Mouse (Mus musculus) embryo, embryonic 9.5 days (tissue): ENCODE results near the gene Mgea5.

Experiments
- DNase-seq: peaks from one replicate; pipeline ENCODE4 v3.0.0-alpha.2; 2017; ENCODE audit errors: extremely low spot score

Mgea5 gene

DNA sequence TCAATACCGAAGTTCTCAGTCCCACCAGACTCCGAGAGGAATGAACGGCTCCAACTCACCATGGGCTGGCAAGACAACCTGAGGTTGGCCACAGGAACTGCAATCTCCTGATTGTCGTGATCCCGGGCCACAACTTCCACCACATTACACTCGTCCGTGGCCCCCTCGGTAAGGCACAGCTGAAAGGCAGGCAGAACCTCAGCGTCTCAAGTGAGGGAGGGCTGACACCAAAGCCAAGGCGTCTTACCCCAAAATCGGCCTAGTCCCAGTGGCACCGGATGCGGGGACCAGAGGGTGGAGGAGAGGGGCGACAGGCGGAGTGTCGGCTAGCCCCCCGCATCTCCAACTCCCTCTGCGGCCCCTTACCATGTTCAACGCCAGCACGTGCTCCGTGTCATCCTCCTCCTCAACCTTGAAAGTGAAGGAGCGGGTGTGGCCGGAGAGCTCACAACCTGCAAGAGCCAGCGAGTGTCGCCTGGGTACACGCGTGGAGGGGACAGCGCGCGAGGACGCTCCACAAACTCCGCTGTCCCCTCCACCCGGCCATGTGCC is 34.9 kb downstream of the Mgea5 start:
- DNase-seq, result peak; percentile 36

GRCm38 (mm10) chr19:45748206-45748605 is 35.4 kb downstream of the Mgea5 start:
- peak; percentile 22 for DNase-seq

DNA sequence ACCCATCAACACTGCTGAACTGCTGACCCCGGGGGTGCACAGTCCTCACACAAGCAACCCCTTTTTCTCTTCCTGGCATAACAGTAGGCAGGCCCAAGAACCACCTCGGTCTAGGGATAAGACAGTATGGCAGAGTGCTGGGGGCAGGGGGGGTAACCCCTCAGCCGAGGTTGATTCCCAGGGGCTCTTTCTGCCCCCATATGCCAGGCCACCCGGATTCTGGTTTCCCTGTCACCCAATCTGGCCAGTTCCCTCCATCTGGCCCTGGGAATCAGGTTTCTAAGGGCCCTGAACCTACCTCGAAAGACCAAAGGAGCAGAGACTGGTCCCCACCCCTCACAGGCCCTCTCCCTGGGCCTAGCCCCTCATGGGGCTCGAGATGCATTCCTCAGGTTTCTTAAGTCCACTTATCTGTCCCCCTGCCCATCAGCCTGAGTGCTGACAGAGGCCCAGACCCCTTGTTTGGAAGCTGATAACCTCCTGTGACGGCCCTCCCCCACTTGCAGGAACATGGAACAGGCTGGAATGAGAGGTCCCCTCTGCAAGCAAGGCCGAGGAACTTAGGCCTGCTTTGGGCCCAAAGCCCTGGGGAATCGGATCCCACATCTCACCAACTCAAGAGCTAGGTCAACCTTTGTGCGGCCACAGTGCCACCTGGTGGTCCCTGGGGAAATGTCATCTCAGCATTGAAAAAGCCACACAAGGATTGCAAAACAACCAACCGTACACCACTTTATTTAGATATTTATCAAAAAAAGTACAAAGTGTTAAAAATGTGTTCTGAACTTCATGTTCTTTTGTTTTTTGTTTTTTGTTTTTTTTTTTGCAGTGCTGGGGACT is 36.4 kb downstream of the Mgea5 start:
- peak; percentile 86 for DNase-seq

DNA sequence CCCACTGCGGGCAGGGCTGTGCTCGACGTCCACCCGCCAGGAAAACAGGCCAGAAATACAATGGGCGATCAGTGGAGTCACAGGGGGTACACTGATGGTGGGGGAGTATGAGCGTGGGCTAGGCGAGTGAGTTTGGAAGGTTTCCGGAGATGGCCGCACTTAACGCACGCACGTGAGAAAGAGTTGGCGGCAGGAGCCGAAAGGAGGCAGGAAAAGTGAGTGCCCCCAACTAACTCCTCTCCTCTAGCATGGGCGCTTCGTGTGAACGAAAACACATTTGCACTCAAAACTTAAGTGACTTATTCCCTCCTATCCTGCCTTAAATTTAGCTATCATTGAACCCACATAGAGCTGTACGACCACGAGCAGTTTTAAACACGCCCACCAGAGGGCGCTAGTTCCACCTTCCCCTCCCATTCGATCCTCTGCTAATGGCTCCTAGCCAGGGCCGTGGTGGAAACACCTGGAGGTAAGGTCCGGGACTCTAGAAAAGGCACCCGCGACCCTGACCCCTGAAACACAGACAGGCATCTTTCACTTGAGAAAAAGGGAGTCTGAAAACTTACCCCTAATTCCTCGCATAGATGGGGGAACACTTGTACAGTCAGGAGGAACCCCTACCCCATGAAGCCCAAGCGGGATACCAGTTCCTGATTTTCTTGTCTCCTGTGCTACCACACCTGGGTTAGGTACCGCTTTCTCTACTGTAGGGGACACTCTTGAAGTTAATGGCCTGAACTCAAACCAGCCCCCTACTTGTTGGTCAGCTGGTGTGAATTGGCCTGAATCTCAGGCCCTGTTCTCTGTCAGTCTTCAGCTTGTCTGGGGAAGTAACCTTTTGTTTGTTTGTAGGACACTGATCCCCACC is 37.2 kb downstream of the Mgea5 start:
- DNase-seq, result peak; percentile 77

DNA sequence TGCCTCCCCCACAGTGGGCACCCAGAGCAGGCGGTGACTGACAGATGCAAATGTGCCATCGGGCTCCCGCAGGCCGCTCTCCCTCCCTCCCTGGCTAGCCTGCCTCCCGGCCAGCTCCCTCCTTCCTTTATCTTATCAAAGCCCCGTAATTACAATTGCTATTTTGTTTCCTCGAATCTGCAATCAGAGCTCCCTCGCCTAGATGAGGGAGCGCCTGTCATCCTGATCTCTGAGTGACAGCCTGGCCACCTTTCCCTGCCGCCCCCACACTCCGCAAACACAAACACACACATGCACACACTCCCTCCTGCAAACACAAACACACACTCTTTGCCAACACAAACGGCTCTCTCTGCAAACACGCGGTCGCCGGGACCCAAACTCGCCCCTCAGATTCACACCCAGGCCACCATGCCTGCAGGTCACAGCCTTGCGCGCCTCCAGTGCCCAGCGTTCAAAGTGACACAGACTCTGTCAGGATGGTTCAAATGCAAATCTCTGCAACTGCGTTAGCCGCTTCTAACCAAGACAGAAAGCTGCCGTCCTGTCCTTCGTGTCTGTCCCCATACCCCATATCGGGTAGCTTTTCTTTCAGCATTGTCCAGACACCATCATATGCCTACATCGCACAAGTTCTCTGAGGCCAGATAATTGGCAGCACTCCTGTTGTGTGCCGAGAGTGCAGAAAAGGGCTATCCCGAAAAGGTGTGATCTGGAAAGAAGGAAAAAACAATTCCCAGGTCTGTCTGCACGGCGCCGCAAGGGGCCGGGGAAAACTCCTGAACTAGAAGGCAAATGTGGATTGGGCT is 38.1 kb downstream of the Mgea5 start:
- peak; percentile 46 for DNase-seq

- no peak for DNase-seq
These were observed 40.0 kb downstream of the Mgea5 start for GRCm38 (mm10) chr19:45743619-45744018.

DNA sequence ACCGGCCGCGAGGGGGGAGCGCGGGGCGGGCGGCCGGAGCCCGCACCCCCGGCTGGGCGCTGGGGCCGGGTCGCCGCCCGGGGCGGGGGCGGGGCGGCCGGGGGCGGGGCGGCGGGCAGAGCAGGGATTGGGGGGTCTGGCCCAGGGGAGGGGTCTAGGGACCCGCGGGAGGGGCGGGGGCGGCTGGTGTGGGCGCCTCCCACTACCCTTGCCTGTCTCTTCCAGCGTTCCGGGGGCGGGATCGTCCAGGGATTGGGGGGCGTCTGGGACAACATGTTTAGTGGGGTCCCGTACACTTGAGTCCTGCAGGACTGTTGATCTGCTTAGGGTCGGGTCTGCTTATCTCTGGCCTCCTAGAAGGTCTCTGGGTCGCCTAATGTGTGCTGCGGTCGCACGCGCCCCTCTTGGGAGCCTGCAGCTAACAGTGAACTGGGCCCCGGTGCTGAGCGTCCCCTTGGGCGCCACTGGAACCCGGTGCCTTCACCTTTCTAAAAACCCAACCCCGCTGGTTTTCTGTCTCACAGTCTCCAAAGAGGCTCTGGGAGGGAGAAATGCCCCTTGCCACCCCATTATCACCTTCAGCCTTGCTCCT is 40.6 kb downstream of the Mgea5 start:
- peak; percentile 47 for DNase-seq

DNA sequence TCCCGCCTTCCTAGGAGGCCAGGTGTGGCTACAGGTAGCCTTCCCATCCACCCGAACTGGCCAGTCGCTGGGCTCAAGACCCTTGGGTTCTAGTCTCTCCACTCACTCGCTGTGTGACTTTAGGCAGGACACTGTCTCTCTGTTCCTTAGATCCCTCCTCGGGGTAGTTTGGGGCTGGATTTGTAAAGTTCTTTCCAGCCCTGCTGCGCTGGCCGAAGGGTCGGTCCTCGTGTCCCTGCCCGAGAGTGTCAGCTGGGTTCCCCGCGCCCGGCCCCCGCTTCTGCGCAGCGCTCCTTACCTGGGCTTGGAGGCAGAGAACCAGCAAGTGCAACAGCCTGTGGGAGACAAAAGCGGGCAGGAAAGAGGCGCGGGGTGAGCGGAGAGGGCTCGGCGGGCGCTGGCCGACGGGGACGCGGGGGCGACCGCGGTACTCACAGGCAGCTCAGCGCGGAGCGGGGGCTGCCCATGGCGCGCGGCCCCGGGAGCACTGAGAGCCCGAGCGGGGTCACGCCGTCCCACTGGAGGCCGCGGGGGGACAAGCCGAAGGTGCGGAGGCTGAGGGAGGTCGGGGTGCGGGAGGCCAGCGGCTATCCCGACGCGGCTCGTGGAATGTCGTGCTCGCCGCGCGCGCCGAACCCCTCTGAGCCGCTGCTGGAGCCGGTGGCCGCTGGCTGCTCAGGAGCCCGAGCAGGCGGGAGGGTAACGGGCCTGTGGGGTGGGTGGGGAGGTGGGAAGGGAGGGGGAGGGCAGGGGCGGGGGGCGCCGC is 41.2 kb downstream of the Mgea5 start, which contains the start of gene Fgf8:
Gene Fgf8, minus strand, starts transcription at position 698 of the 766 bp plus-strand sequence.
- peak; percentile 52 for DNase-seq

- DNase-seq, result peak; percentile 47
These were observed 42.0 kb downstream of the Mgea5 start for GRCm38 (mm10) chr19:45741431-45742217.

DNA sequence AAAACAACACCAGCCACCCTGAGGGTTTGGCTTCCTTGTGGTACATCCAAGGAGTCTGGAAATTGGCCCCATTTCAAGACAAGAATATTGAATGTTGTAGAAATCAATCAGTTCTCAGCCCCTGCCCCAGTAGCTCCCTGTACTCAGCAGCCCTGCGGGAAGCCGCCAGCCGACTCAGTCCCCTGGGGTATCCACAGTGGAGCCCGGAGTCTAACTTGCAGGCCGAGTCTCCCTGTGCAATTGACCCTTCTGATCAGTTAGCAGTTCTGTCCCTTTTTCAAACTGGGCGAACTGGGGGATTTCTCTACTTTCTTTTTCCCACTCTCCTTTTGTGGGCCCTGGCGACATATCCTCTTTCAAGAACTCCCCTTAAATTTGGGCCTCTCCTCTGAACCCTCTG is 42.8 kb downstream of the Mgea5 start:
- DNase-seq, result peak; percentile 32

DNA sequence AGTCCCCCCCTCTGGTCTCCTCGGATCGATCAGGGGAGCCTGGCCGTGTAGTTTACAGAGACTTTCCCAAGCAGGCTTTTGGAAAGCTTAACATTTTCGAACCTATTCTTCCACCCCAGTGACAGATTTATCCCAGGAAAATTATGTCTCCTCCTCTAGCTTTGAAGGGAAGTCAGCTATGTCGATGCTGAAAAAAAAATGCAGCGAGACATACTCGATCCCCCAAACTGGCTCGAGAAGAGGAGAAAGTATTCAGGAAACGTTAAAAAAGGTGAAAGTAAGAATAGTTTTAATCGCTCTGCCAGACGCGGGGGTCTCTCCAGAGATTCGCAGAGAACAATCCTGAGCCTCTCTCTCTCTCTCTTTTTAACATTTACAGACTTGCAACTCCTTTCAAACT is 43.4 kb downstream of the Mgea5 start:
- no peak for DNase-seq

DNA sequence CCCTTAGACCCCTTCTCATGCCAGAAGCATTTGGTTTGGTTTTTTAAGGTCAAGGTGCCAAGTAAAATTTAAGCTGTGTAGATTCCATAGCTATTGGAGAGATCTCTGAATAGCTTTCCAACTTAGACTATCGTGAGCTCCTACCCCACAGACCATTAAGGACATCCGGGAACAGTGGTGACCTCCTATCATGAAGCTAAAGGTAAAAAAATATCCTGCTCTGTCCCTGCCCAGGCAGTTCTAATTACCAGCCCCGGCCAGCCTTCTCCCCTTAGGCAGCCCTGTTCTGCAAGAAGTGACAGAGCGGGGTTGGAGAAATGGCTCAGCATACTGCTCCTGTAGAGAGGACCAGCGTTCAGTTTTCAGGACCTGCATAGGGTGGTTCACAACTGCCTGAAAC is 45.1 kb downstream of the Mgea5 start:
- DNase-seq, result no peak

- no peak for DNase-seq
These were observed 45.7 kb downstream of the Mgea5 start for GRCm38 (mm10) chr19:45737846-45738484.

DNA sequence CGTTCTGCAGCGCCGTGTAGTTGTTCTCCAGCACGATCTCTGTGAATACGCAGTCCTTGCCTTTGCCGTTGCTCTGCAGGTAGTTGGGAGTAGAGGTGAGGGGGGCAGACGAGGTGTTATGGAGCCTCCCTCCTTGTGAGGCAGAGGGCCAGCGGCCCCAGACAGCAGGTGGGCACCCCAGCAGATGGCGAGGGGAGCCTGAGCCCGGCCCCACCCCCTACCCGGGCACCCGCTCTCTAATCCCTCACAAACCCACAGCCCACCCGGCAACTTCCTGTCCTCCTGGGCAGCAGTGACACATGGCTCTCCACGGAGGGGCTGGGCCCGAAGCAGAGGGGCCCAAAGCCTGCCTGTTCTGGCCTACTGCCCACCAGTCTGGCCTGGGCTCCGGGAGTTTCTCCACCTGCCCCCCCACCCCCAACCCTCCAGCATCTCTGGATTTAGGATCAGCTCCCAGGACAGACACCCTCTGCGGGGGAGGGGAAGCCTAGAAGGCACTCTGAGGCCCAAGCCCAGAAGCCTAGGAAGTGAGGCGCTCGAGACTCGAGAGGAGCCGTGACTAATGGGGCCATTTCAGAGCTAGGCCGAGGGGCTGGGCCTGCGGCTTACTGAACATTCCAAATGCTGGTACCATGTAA is 46.3 kb downstream of the Mgea5 start:
- peak; percentile 46 for DNase-seq

GRCm38 (mm10) chr19:45736855-45737207 is 46.8 kb downstream of the Mgea5 start:
- peak; percentile 54 for DNase-seq

- DNase-seq, result no peak
These were observed 47.4 kb downstream of the Mgea5 start for GRCm38 (mm10) chr19:45736241-45736640.

DNA sequence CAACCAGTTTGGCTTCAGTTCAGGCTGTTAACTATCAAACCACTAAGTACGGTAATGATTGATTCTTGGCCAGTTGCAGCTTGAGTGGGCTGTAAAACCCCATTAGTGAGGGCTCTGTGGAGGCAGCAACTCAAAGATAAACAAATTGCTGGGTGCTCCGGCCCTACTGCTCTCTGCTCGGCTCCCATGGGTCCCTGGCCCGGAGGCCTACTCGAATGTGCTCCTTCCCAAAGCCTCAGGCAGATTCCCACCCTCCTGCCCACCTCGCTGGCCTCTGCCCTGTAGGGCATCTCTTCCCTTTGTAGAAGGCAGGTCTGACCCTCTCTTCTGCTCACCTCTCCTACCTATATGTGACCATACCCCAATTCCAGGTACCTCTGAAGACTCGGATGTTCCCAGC is 48.9 kb downstream of the Mgea5 start:
- no peak for DNase-seq

DNA sequence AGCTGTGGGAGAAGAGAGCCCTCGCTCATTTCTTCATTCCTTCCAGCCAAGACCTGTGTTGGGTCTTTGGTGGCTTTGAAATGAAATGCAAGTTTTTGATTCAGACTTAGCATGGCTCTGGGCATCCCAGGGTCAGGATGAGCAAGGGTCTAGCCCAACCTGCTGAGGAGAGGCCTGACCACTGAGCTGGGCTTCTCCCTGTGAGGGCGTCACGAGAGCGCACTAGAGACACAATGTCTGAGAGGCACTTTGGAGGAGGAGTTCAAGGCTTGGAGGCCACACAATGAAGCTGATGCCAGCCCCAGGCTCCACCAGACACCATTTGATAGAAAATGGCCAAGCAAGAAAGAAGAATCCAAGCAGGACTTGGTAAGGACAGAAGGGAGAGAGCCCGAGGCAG is 49.4 kb downstream of the Mgea5 start:
- DNase-seq, result no peak

- DNase-seq, result no peak
These were observed 50.1 kb downstream of the Mgea5 start for GRCm38 (mm10) chr19:45733564-45733963.
